Mouse (Mus musculus) forebrain, embryonic 13.5 days (tissue): Measurements from ENCODE around the gene Cep44. TPM values are rescaled to one million over a fixed set of nuclear protein-coding genes. Genes with fewer than 3 reads are reported as not detected.
A peak's percentile ranks its signal among the peaks of the same experiment; 100 is the strongest.

Experiments used
- ATAC-seq: fragments of 200-750 bp; cut with Nextera tagmentation; 2 replicates; pipeline ENCODE4 v1.8.0; 2017
- H3K27ac ChIP-seq: fragments of 300-500 bp; sonication (generic); 2 replicates; pipeline ENCODE4 v1.5.1; 2015; ENCODE audit warnings: inconsistent platforms, mild to moderate bottlenecking, moderate library complexity
- H3K27me3 ChIP-seq: fragments of 300-500 bp; sonication (generic); 2 replicates; pipeline ENCODE4 v1.6.1; 2015; ENCODE audit warnings: mild to moderate bottlenecking, inconsistent platforms
- H3K36me3 ChIP-seq: fragments of 300-500 bp; sonication (generic); 2 replicates; pipeline ENCODE4 v1.6.1; 2015; ENCODE audit warnings: mild to moderate bottlenecking, inconsistent platforms; ENCODE audit not compliant: poor library complexity, severe bottlenecking
- H3K4me1 ChIP-seq: fragments of 300-500 bp; sonication (generic); 2 replicates; pipeline ENCODE4 v1.6.1; 2015; ENCODE audit warnings: inconsistent platforms
- H3K4me2 ChIP-seq: fragments of 300-500 bp; sonication (generic); 2 replicates; pipeline ENCODE4 v1.6.1; 2015; ENCODE audit warnings: inconsistent platforms, mild to moderate bottlenecking, moderate library complexity
- H3K4me3 ChIP-seq: fragments of 300-500 bp; sonication (generic); 2 replicates; pipeline ENCODE4 v1.5.1; 2015; ENCODE audit warnings: mild to moderate bottlenecking, inconsistent platforms
- H3K9ac ChIP-seq: fragments of 300-500 bp; sonication (generic); 2 replicates; pipeline ENCODE4 v1.6.1; 2015; ENCODE audit warnings: mild to moderate bottlenecking, inconsistent platforms
- H3K9me3 ChIP-seq: fragments of 300-500 bp; sonication (generic); replicated peaks from 2 replicates; pipeline ENCODE4 v1.6.1; 2016; ENCODE audit warnings: inconsistent platforms
- WGBS: fragments of 180-500 bp; shearing (Covaris S2); methylation state at CpG from one replicate; pipeline ENCODE4 v1.1.7; 2015; 5-methylcytosine and 5-hydroxymethylcytosine counted together
- polyA plus RNA-seq: library from polyadenylated mRNA; unstranded; fragments of >200 nt; fragmentation: Nextera tagmentation; extraction: Ambion mirVana; gene quantifications from 2 replicates; pipeline ENCODE4 v1.2.1, GENCODE M21; 2015

Cep44 gene
- polyA plus RNA-seq, 1 experiment from 2014 or later = 35.2 TPM

GRCm38 (mm10) chr8:56540706-56541105 lies 10.1 kb downstream of the Cep44 start:
- 88% methylated on average over 7 of the region's 7 CpGs for WGBS
- ATAC-seq = no peak
- no peaks in the 10 kb centered on the region for H3K9me3 ChIP-seq
- peaks cover 65% of the 10 kb centered on the region for H3K36me3 ChIP-seq
- H3K27me3 ChIP-seq = no peaks in the 10 kb centered on the region
- no peak overlapping the region for H3K27ac ChIP-seq
- H3K4me1 ChIP-seq = no peaks in the 10 kb centered on the region
- no peak overlapping the region for H3K4me2 ChIP-seq
- H3K9ac ChIP-seq = no peak overlapping the region
- H3K4me3 ChIP-seq = no peak overlapping the region

DNA sequence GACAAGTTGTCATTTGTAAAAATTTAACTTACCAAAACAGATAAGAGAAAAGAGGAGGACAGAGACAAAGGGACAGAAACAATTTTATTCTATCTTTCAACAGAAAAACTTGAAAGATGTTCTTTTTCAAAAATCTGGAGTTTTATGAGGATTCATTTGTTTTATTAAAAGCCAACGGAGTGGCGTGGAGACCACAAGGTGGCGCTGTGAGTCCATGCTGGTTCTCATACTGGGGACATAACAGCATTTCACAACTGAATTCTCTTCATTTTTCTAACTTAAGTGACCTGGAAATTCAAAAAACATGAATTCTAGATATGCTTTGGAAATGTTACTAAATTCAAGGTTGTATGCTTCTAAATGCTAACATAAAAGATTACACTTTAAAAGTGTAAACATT lies 20.5 kb downstream of the Cep44 start:
- Histone ChIP-seq H3K36me3 (peaks cover 8% of the 10 kb centered on the region; the same call in 1 of the 2 replicates), H3K9me3 (no peaks in the 10 kb centered on the region), H3K4me1 (no peaks in the 10 kb centered on the region), H3K4me3 (no peak overlapping the region), H3K27ac (no peak overlapping the region), H3K27me3 (no peaks in the 10 kb centered on the region), H3K4me2 (no peak overlapping the region), H3K9ac (no peak overlapping the region)
- ATAC-seq = no peak; the same call in 1 of the 2 replicates
- 6% methylated on average over 3 of the region's 3 CpGs for WGBS

GRCm38 (mm10) chr8:56528869-56529268 lies 22.0 kb downstream of the Cep44 start:
- Histone ChIP-seq H3K36me3 (peaks cover 7% of the 10 kb centered on the region; the same call in 1 of the 2 replicates), H3K27me3 (no peaks in the 10 kb centered on the region), H3K9ac (no peak overlapping the region), H3K4me1 (no peaks in the 10 kb centered on the region), H3K4me2 (no peak overlapping the region), H3K9me3 (no peaks in the 10 kb centered on the region), H3K27ac (no peak overlapping the region), H3K4me3 (no peak overlapping the region)
- ATAC-seq = no peak
- WGBS = 93% methylated on average over 6 of the region's 6 CpGs

- no peaks in the 10 kb centered on the region for H3K27me3 ChIP-seq
- H3K4me3 ChIP-seq = no peak overlapping the region
- H3K9me3 ChIP-seq = no peaks in the 10 kb centered on the region
- WGBS = 79% methylated on average over 4 of the region's 4 CpGs
- H3K9ac ChIP-seq = no peak overlapping the region
- no peak overlapping the region for H3K27ac ChIP-seq
- no peak for ATAC-seq
- no peaks in the 10 kb centered on the region for H3K36me3 ChIP-seq
- no peak overlapping the region for H3K4me2 ChIP-seq
- H3K4me1 ChIP-seq = no peaks in the 10 kb centered on the region
Observed at GRCm38 (mm10) chr8:56521051-56521450, 29.8 kb downstream of the Cep44 start.

GRCm38 (mm10) chr8:56520249-56520648 lies 30.6 kb downstream of the Cep44 start:
- Histone ChIP-seq H3K4me3 (no peak overlapping the region), H3K9me3 (no peaks in the 10 kb centered on the region), H3K27me3 (no peaks in the 10 kb centered on the region), H3K36me3 (no peaks in the 10 kb centered on the region), H3K9ac (no peak overlapping the region), H3K4me1 (no peaks in the 10 kb centered on the region), H3K4me2 (no peak overlapping the region), H3K27ac (no peak overlapping the region)
- ATAC-seq = no peak
- WGBS = 82% methylated on average over 2 of the region's 2 CpGs

DNA sequence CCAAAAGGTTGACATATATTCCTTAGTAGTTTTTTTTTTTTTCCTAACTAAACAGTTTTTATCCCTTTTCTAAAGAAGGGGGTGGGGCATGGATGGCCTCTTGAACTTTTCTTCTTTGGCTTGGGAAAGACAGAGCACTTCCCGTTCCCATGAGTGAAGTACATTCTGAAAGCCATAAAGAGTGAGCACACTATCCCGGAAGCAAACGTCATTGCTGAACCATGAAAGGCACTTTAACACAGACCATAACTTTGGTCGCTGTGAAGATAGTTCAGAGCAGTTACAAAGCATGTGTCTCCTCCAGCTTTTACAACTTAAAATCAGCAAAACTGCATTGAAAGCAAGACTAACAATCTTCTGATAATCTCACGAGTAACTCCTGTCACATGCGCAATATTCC lies 32.0 kb downstream of the Cep44 start:
- no peaks in the 10 kb centered on the region for H3K27me3 ChIP-seq
- 84% methylated on average over 6 of the region's 6 CpGs for WGBS
- no peak overlapping the region for H3K4me2 ChIP-seq
- no peak overlapping the region for H3K9ac ChIP-seq
- ATAC-seq = no peak
- no peak overlapping the region for H3K27ac ChIP-seq
- no peaks in the 10 kb centered on the region for H3K9me3 ChIP-seq
- no peaks in the 10 kb centered on the region for H3K36me3 ChIP-seq
- no peak overlapping the region for H3K4me3 ChIP-seq
- H3K4me1 ChIP-seq = no peaks in the 10 kb centered on the region

DNA sequence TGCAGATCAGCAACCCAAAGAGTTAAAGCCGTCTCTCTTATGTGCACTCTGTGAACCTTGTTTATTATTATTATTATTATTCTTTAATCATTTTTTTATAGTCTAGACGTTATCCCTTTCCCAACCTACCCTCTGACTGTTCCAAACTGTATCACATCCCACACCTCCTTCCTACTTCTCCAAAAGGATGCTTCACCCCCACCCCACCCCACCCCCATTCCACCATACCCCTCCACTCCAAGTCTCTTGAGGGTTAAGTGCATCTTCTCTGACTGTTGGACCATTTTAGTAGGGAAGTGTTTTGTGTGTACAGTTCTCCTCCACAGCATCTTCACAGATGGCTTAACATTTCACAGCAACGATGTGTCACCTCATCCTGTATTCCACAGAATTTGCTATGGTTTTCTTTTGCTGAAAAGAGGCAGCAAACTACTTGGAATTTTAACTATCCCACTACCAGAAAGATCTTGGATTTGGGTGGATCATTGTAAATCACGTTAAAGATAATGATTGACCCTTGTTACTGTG lies 41.8 kb downstream of the Cep44 start:
- no peak overlapping the region for H3K9ac ChIP-seq
- no peak overlapping the region for H3K27ac ChIP-seq
- WGBS = 73% methylated on average over 4 of the region's 4 CpGs
- H3K4me2 ChIP-seq = no peak overlapping the region
- H3K27me3 ChIP-seq = no peaks in the 10 kb centered on the region
- H3K4me1 ChIP-seq = no peaks in the 10 kb centered on the region
- no peaks in the 10 kb centered on the region for H3K9me3 ChIP-seq
- H3K36me3 ChIP-seq = no peaks in the 10 kb centered on the region
- H3K4me3 ChIP-seq = no peak overlapping the region
- peak; percentile 10; the same call in 1 of the 2 replicates for ATAC-seq

DNA sequence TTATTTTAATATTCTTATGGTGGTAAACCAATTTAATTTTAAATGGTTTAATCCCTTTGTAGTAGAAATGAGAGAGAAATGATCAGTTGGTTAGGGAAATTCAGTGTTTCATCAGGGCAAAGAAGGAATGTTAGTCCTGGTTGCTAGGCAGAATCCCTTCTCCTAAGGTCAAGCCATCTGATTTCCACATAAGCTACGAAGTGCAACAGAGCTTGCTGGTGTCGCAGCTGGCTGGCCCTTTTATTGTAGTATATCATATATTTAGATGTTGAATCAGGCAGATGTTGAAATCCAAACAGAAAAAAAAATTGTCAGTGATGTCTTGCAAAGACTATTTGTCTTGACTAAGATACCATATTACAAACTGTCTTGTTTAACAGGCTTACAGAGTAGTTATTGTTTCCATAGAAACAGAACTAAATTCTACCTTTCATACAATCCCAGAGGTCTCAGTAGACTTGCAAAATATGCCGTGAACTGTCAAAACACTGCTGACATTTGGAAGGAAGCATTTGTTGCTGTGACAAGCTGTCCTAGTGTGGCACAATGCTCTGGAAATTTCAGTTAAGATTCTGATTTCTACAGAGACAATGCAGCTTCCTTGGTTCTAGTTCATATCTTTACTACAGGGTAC lies 42.4 kb downstream of the Cep44 start:
- no peak overlapping the region for H3K4me2 ChIP-seq
- H3K9me3 ChIP-seq = no peaks in the 10 kb centered on the region
- no peaks in the 10 kb centered on the region for H3K4me1 ChIP-seq
- no peak overlapping the region for H3K27ac ChIP-seq
- 72% methylated on average over 3 of the region's 3 CpGs for WGBS
- H3K4me3 ChIP-seq = no peak overlapping the region
- no peaks in the 10 kb centered on the region for H3K27me3 ChIP-seq
- no peaks in the 10 kb centered on the region for H3K36me3 ChIP-seq
- no peak overlapping the region for H3K9ac ChIP-seq
- peak; percentile 27; the same call in 1 of the 2 replicates for ATAC-seq

DNA sequence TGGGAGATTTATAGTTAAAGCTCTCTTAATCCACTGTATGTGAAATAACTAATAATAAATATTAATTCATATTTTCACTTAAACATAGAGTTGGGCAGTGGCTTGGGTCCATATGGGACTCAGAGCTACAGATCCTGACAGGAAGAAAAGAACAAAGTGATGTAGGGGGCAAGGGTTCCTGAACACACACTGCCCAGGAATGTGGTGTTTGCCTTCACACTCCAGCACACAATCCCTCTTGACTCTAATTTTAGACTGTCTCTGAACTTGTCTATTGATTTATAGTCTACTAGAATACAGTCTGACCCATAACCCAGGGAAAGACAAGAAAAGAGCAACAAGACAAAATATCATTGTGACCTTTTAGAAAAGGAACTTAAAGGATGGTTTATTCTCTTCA lies 48.9 kb downstream of the Cep44 start:
- Histone ChIP-seq H3K4me2 (no peak overlapping the region), H3K4me1 (no peaks in the 10 kb centered on the region), H3K36me3 (no peaks in the 10 kb centered on the region), H3K27me3 (no peaks in the 10 kb centered on the region), H3K9ac (no peak overlapping the region), H3K27ac (no peak overlapping the region), H3K4me3 (no peak overlapping the region), H3K9me3 (no peaks in the 10 kb centered on the region)
- no peak for ATAC-seq

GRCm38 (mm10) chr8:56489496-56489895 lies 61.4 kb downstream of the Cep44 start:
- no peak overlapping the region for H3K4me3 ChIP-seq
- WGBS = 32% methylated on average over 2 of the region's 2 CpGs
- no peak overlapping the region for H3K27ac ChIP-seq
- no peaks in the 10 kb centered on the region for H3K9me3 ChIP-seq
- H3K27me3 ChIP-seq = no peaks in the 10 kb centered on the region
- no peak overlapping the region for H3K4me2 ChIP-seq
- H3K9ac ChIP-seq = no peak overlapping the region
- ATAC-seq = no peak
- H3K4me1 ChIP-seq = peaks cover 7% of the 10 kb centered on the region; the same call in 1 of the 2 replicates
- no peaks in the 10 kb centered on the region for H3K36me3 ChIP-seq

DNA sequence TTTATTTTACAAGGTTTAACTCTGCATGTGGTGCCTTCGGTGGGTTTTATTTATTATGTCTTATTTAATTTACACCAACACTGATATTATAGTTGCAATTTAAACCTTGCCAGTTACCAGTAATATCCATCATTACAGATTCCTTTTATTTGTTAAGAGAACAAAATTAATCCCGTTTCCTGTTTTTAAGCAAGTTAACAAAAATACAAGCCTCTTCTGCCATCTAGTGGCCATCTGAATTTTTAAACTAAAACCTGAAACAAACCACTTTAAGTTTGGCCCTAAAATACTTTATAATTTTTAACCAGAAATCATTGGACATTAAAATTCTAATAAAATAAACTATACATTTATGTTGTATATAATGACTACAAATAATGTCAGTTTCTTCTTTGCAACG lies 64.8 kb downstream of the Cep44 start:
- H3K27me3 ChIP-seq = no peaks in the 10 kb centered on the region
- no peaks in the 10 kb centered on the region for H3K9me3 ChIP-seq
- 50% methylated on average over 3 of the region's 3 CpGs for WGBS
- H3K4me1 ChIP-seq = peaks cover 7% of the 10 kb centered on the region; the same call in 1 of the 2 replicates
- H3K27ac ChIP-seq = no peak overlapping the region
- H3K4me3 ChIP-seq = no peak overlapping the region
- no peaks in the 10 kb centered on the region for H3K36me3 ChIP-seq
- no peak overlapping the region for H3K4me2 ChIP-seq
- H3K9ac ChIP-seq = no peak overlapping the region
- no peak; the same call in 1 of the 2 replicates for ATAC-seq
